Mouse (Mus musculus): ENCODE measurements around the gene Tceal1.

Tceal1 gene

DNA sequence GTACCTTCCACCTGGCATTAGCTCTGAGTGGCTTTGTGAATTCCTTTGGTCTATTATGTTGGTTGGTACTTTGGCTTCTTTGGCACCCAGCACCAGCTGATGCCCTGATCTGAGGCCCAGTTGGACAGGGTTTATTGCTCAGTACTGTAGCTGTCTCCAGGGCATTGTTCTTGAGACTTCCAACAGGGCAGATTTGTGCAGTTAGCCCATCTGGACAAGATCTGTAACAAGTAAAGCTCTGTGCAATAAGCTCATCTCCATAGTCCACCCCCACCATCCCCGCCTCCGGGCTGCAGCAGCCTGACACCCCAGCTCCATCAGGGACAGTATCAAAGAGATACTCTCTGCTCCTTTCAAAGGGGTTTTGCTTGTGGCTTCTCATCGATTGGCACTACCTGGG lies 47.7 kb downstream of the Tceal1 start:
- DNase-seq (ENCODE audit: low spot score in 2 of 2): peak in 1 of 2 experiments; percentile 9

Measured in right cerebral cortex, adult 2 months (tissue).